Mouse (Mus musculus): ENCODE measurements around the gene Hibadh. TPM values are rescaled to one million over a fixed set of nuclear protein-coding genes. Genes with fewer than 3 reads are reported as not detected.

Hibadh gene
- polyA plus RNA-seq, 1 experiment from 2014 or later, result 102 TPM

DNA sequence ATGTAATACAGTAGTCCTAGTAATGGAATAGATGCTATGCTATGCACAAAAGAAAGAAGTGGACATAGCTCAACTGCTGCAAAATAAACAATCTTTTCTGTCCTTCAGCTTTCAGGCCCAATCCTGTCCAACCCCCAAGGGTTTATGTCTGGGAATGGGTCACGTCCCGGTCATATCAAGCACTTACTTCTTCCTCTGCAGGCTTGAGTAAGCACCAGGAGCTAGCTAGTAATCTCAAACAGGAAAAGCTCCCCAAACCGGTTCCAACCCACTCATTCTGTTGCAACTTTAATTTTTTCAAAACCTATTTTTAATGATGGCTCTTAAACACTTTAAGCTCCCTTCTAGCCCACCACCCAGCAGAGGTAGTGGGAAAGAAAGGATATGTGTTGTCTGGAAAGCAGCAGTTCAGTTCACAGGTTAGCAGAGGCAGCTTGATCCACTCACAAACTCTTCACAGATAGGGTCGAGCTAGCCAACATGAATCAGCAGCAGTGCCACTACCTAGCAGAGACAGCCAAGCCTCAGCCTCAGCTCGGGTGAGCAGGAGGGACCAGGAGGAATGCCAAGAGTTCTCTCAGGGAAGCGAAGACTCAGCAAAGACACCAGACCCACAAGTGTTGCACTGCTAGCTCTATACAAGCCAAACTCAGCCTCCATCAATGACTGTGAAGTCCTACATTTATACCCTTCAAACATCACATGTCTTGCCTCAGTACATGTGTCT, 30.4 kb downstream of the Hibadh start:
- peak; percentile 38 for TF ChIP-seq EP300 (optimal IDR thresholded peaks at IDR 0.05)
- no peak for TF ChIP-seq CTCF (IDR thresholded peaks at IDR 0.05; ENCODE audit: low read depth)
- Histone ChIP-seq H3K27me3 (ENCODE audit: control insufficient read depth, insufficient read depth, low read length) (no peaks in the 10 kb centered on the region), H3K9me3 (ENCODE audit: control insufficient read depth, low read length) (no peaks in the 10 kb centered on the region), H3K27ac (replicated peaks) (peak overlapping the region; percentile 79), H3K9ac (ENCODE audit: low read length) (no peak overlapping the region), H3K4me3 (ENCODE audit: low read depth, low read length) (no peak overlapping the region), H3K36me3 (ENCODE audit: control insufficient read depth, insufficient read depth, low read length) (no peaks in the 10 kb centered on the region), H3K4me2 (replicated peaks; ENCODE audit: low read depth) (no peak overlapping the region), H3K4me1 (replicated peaks; ENCODE audit: control insufficient read depth, insufficient read depth) (0 out of 2 replicates have a peak, but pooled peaks cover 3% of the 10 kb centered on the region)
- DNase-seq (ENCODE audit: low spot score), result peak; percentile 69
- peak; percentile 91 for ATAC-seq (ENCODE audit: low FRiP score, low TSS enrichment)
- WGBS, result 30% methylated on average over 6 of the region's 6 CpGs

DNA sequence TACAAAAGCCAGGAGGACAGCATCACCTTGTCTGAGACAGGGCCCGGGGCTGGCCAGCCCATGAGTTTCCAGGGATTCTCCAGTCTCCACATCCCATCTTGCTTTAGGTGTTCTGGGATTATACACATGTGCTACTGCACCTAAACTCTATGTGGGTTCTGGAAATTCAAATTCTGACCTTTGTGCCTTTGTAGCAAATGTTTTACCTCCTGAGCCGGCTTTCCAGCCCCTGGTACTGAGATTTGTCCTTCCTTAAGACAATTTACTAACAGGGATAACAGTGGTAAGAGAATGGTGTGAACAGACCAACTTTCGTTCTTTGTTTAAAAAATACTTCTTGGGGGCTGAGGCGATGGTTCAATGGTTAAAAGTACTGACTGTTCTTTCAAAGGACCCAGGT, 32.1 kb downstream of the Hibadh start:
- H3K4me3 ChIP-seq (ENCODE audit: low read depth, low read length), result no peak overlapping the region
- ATAC-seq (ENCODE audit: low FRiP score, low TSS enrichment), result no peak
- 82% methylated on average over 4 of the region's 4 CpGs for WGBS

DNA sequence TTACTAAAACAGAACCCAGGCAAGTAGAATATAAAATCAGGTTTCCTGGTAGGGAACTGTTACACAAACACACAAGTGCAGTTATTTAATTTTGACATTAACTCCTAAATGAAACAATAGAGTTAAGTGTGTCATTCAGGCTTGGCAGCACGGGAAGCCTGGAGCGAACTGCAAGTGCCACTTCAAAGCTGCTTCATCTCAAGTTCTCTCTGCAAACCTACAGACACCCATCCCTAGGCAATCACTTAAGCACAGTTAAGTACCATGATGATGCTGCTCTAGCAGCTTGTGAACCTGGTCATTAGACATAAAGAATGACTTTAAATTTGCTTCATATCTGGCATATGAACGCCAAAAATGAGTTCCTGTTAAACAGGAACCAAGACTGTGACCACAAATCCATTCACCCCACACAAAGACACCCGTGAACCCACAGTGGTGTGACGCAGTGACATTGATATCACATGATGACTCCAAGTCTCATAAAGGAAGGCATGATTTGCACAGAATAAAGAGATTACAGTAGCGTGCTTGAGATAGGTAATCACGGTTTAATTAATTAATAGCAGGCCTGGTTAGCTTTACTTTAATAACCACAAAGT, 33.3 kb downstream of the Hibadh start:
- no peak overlapping the region for H3K9ac ChIP-seq (ENCODE audit: low read length)
- 0 out of 2 replicates have a peak, but pooled peaks cover 3% of the 10 kb centered on the region for H3K4me1 ChIP-seq (replicated peaks; ENCODE audit: control insufficient read depth, insufficient read depth)
- H3K4me3 ChIP-seq (ENCODE audit: low read depth, low read length), result no peak overlapping the region
- no peak for DNase-seq (ENCODE audit: low spot score)
- H3K36me3 ChIP-seq (ENCODE audit: control insufficient read depth, insufficient read depth, low read length), result no peaks in the 10 kb centered on the region
- no peaks in the 10 kb centered on the region for H3K9me3 ChIP-seq (ENCODE audit: control insufficient read depth, low read length)
- no peaks in the 10 kb centered on the region for H3K27me3 ChIP-seq (ENCODE audit: control insufficient read depth, insufficient read depth, low read length)
- no peak for ATAC-seq (ENCODE audit: low FRiP score, low TSS enrichment)
- H3K27ac ChIP-seq (replicated peaks), result no peak overlapping the region
- H3K4me2 ChIP-seq (replicated peaks; ENCODE audit: low read depth), result no peak overlapping the region
- TF ChIP-seq EP300 (optimal IDR thresholded peaks at IDR 0.05), result no peak
- no peak for TF ChIP-seq CTCF (IDR thresholded peaks at IDR 0.05; ENCODE audit: low read depth)
- 69% methylated on average over 7 of the region's 7 CpGs for WGBS

More for the DNA sequence above, 32.1 kb downstream of the Hibadh start:
- H3K4me1 ChIP-seq (replicated peaks; ENCODE audit: control insufficient read depth, insufficient read depth), result 0 out of 2 replicates have a peak, but pooled peaks cover 3% of the 10 kb centered on the region
- DNase-seq (ENCODE audit: low spot score), result no peak
- H3K9ac ChIP-seq (ENCODE audit: low read length), result no peak overlapping the region
- TF ChIP-seq EP300 (optimal IDR thresholded peaks at IDR 0.05) (no peak), CTCF (IDR thresholded peaks at IDR 0.05; ENCODE audit: low read depth) (no peak)
- H3K36me3 ChIP-seq (ENCODE audit: control insufficient read depth, insufficient read depth, low read length), result no peaks in the 10 kb centered on the region
- H3K9me3 ChIP-seq (ENCODE audit: control insufficient read depth, low read length), result no peaks in the 10 kb centered on the region
- H3K4me2 ChIP-seq (replicated peaks; ENCODE audit: low read depth), result no peak overlapping the region
- H3K27ac ChIP-seq (replicated peaks), result no peak overlapping the region
- H3K27me3 ChIP-seq (ENCODE audit: control insufficient read depth, insufficient read depth, low read length), result no peaks in the 10 kb centered on the region

DNA sequence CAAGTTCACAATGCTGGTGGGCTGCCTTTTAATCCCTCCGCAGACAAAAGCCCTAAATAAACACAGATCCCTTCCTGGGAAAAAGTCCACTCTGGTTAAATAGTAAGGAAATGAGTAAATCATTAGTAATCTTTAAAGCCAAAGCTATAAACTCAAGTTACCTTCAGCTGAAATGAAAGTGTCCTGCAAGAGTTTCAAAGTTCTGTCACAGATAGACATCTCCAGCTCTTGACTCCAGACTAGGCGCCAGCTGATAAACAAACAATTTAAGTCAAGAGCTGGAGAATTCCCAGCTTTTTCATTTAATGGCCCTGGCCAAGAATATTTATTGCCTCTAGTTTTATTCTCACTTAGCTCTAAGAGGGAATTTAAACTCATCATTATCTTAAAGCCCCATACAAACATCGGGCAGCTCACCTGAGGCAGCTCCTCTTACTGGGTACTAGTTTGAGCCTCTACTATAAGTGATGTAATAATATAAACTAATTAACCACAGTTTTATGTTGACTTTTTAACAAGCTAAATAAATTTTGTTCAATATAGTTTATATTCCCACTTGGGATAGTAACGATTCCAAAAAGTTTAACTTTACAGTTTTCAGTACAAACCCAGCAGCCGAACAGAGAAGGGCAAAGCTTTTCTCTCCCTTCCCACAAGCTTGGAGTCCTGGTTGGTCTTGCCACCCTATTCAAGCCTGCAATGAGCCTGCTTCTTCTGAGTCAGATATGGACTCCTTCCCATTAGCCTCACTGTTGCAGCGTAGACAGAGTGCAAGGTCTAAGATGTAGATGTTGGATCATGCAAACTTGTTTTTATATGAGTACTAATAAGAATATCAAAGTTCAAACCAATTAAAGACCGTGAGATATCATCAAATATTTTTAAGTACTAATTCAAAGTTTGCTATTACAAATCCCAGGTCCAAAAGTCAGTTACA, 38.2 kb downstream of the Hibadh start:
- Histone ChIP-seq H3K36me3 (ENCODE audit: control insufficient read depth, insufficient read depth, low read length) (no peaks in the 10 kb centered on the region), H3K9me3 (ENCODE audit: control insufficient read depth, low read length) (no peaks in the 10 kb centered on the region), H3K4me2 (replicated peaks; ENCODE audit: low read depth) (no peak overlapping the region), H3K4me3 (ENCODE audit: low read depth, low read length) (no peak overlapping the region), H3K27me3 (ENCODE audit: control insufficient read depth, insufficient read depth, low read length) (no peaks in the 10 kb centered on the region), H3K4me1 (replicated peaks; ENCODE audit: control insufficient read depth, insufficient read depth) (no peaks in the 10 kb centered on the region), H3K27ac (replicated peaks) (no peak overlapping the region), H3K9ac (ENCODE audit: low read length) (no peak overlapping the region)
- DNase-seq (ENCODE audit: low spot score) (no peak), ATAC-seq (ENCODE audit: low FRiP score, low TSS enrichment) (no peak)
- WGBS, result 55% methylated on average over 7 of the region's 7 CpGs
- no peak for TF ChIP-seq CTCF (IDR thresholded peaks at IDR 0.05; ENCODE audit: low read depth)
- no peak for TF ChIP-seq EP300 (optimal IDR thresholded peaks at IDR 0.05)

DNA sequence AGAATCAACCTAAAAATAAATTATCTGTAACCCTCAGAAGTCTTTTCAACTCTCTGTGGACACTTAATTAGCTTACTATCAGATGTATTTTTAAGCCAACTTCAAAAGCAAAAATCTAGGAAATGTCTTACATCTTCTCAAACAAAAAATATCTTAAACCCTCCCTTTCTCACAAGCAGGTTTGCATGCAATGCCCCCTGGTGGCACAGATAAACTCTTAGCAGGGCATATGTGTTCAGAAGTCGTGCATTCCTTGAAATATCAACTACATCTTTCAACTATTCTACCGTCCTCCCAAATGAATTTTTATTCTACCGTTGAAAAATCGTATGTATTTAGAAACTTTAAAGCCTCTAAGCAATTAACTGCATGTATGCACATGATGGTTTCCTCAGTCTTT, 39.1 kb downstream of the Hibadh start:
- H3K27ac ChIP-seq (replicated peaks), result no peak overlapping the region
- H3K9me3 ChIP-seq (ENCODE audit: control insufficient read depth, low read length), result no peaks in the 10 kb centered on the region
- ATAC-seq (ENCODE audit: low FRiP score, low TSS enrichment) (no peak), DNase-seq (ENCODE audit: low spot score) (peak; percentile 52)
- no peaks in the 10 kb centered on the region for H3K27me3 ChIP-seq (ENCODE audit: control insufficient read depth, insufficient read depth, low read length)
- no peak overlapping the region for H3K9ac ChIP-seq (ENCODE audit: low read length)
- no peak overlapping the region for H3K4me2 ChIP-seq (replicated peaks; ENCODE audit: low read depth)
- no peaks in the 10 kb centered on the region for H3K4me1 ChIP-seq (replicated peaks; ENCODE audit: control insufficient read depth, insufficient read depth)
- WGBS, result 27% methylated on average over 4 of the region's 4 CpGs
- TF ChIP-seq EP300 (optimal IDR thresholded peaks at IDR 0.05) (no peak), CTCF (IDR thresholded peaks at IDR 0.05; ENCODE audit: low read depth) (peak; percentile 86)
- H3K36me3 ChIP-seq (ENCODE audit: control insufficient read depth, insufficient read depth, low read length), result no peaks in the 10 kb centered on the region
- H3K4me3 ChIP-seq (ENCODE audit: low read depth, low read length), result no peak overlapping the region

Data from stomach, postnatal 0 days (tissue).